Mouse (Mus musculus) urinary bladder, adult 2 months (tissue): ENCODE measurements around the gene Myo18a. TPM values are rescaled to one million over a fixed set of nuclear protein-coding genes. Genes with fewer than 3 reads are reported as not detected.

Experiments used
- DNase-seq: peaks from one replicate; pipeline ENCODE4 v3.0.0; 2022; ENCODE audit warnings: low spot score
- polyA plus RNA-seq: library from polyadenylated mRNA; depleted of rRNA; stranded (reverse); fragments of >200 nt; gene quantifications from 2 replicates; pipeline ENCODE4 v1.2.3, GENCODE M21; 2012

Myo18a gene
- polyA plus RNA-seq, 1 experiment = 24.1 TPM

DNA sequence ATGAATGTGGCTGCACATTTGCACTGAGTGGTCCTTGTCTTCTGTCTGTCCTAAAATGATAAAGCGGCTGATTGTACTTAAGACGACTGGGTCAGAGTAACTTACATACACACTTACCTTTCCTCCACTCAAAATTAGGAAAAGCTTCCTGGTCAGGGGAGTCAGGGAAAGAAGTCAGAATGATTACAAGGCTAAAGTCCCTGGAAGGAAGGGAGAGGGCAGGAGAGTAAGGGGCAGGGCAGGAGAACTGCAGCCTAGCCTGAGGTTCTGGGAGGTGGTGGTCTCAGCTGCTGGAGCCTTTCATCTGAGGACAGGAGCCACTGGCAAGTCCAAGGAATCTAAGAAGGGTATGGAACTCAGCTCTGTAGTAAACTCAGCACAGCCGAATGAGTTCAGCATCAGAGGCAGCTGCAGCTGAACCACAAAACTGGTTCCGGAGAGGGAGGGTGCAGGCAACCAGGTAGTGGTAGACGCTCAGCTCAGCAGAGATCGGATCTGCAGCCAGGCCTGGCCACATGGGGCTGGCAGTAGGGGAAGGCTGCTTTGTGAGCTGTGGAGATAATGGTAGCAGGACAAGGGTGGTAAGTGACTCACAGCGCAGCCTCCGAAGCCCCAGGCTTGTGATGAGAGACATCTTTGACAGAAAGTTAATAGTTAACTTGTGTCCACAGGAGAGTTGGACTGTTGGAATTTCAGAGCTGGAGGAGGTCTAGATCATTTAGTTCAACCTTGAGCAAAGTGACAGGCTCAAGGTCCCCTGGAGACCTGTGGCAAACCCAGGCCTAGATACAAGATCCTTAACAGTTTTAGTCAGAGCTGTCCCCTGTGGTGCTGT lies 9.1 kb downstream of the Myo18a start:
- DNase-seq = no peak

DNA sequence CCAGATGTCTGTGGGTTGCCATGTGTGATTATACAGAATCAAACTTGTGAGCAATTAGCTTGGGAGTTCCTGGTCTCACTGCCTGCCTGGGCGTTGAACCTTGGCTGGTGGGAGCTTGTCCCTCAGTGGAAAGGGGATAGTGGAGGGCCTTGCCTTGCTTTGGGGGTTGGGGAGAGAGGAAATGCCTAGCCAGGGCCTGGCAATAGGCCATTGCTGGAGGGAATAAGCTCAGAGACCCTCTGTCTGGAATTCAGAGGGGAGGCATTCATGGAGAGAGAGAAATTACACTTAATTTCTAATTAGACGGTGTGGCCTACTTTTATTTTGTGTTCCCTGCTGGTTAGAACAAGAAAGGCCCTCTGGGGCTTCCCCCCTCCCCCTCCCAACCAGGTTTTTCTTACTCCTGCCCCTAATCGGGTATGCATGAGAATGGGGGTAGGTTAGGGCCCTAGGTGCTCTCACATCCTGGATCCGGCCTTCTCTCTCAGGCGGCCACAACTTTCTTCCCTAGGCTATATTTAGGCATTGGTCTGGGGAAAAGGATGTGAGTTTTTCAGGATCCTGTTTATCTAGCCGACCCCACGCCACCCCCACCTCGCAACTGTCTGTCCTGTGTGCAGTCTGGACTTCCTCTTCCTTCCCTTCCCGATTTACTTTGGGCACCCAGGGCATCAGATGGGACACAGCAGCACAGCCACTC lies 12.8 kb downstream of the Myo18a start:
- no peak for DNase-seq

GRCm38 (mm10) chr11:77777436-77777835 lies 14.4 kb downstream of the Myo18a start:
- DNase-seq = no peak

DNA sequence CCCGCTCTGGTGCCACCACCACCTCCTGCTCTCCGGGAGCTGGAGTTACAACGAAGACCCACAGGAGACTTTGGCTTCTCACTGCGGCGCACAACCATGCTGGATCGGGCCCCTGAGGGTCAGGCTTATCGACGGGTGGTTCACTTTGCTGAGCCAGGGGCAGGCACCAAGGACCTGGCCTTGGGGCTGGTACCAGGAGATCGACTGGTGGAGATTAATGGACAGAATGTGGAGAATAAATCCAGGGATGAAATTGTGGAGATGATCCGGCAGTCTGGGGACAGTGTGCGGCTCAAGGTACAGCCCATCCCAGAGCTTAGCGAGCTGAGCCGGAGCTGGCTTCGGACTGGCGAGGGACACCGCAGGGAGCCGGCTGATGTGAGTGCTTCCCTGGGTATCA lies 14.9 kb downstream of the Myo18a start:
- no peak for DNase-seq

GRCm38 (mm10) chr11:77779240-77779639 lies 16.2 kb downstream of the Myo18a start:
- DNase-seq = no peak

- no peak for DNase-seq
Measured at GRCm38 (mm10) chr11:77781088-77781487, 18.0 kb downstream of the Myo18a start.

- DNase-seq = no peak
Measured at GRCm38 (mm10) chr11:77782104-77782815, 19.2 kb downstream of the Myo18a start.

DNA sequence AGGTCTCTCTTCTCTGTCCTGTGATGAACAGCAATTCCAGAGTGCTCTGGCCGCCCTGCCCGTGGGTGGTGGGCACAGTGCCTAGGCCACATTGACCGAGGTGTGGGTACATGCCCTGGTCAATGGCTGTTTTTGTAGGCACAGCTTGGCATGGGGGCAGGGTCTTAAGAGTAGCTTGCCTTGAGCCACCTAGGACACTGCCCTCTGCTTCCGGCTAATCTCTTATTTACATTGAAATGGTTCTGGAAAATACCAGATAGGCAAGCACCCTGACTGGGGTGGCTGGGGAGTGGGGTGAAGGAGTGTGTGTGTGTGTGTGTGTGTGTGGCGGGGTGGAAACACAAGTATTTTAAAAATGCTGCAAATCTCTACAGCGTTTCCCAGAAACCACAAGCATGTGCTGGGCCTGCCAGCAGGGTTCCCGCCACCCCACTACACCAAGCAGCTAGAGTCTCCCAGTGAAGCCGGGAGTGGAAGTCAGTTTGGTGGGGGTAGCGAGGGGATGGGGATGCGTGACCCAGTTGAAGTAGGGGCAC lies 20.2 kb downstream of the Myo18a start:
- no peak for DNase-seq

DNA sequence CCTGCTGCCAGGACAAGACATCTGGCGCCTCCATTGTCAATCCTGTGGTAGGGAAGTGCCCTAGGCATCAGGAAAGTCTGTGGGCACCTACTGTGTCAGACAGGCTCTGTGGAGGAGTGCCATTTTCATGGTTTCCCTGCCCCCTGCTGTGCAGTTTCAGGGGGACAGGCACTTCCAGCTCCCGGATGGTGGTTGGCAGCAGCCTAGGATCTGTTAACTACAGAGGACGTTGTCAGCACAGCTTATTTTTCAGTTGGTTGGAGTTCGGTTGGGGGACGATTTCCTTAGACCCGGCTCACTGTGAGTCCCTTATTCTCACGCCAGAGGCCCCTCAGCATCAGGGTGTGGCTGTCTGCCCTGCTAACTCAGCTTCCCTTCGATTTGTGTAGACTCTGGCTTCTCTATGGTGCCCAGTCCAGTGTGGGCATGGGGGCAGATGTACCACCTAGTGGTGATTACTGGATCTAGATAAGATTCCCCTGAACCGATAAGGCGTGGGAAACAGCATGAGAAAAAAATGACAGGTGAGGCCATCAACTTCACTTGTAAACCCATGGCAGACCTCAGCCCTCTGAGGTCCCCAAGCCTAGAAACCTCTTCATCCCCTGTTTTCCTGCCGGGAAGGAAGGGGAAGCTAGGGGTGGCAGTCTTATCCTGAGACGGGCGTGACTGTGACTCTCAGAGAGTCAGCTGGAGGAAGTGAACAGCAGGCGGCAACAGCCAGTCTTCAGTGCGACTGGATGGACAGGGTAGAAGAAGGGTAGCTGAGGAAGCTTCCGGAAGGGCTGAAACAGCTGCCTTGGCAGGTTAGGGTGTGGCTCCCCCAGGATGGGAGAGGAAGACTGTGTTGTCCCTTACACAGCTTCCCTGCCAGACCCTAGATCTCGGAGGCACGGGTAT lies 21.0 kb downstream of the Myo18a start:
- DNase-seq = no peak

GRCm38 (mm10) chr11:77784894-77785293 lies 21.8 kb downstream of the Myo18a start:
- DNase-seq = no peak

DNA sequence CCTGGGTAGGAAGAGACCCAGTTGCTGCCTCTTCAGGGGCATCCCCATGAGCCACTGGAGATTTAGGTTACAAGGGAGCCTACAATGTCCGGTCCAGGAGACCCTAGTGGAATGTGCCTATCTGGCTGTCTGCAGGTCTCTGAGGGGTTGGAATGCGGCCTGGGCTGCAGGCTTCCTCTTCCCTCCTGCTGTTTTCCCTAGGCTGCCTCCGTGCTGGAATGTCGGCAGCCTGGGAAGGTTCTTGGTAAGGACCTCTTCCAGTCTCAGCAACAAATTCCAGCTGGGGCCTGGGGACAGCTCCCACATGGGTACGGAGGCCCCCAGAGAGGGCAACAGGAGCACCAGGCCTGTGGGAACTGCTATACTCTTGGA lies 22.3 kb downstream of the Myo18a start:
- DNase-seq = no peak

- no peak for DNase-seq
Measured at GRCm38 (mm10) chr11:77785768-77786561, 22.9 kb downstream of the Myo18a start.

DNA sequence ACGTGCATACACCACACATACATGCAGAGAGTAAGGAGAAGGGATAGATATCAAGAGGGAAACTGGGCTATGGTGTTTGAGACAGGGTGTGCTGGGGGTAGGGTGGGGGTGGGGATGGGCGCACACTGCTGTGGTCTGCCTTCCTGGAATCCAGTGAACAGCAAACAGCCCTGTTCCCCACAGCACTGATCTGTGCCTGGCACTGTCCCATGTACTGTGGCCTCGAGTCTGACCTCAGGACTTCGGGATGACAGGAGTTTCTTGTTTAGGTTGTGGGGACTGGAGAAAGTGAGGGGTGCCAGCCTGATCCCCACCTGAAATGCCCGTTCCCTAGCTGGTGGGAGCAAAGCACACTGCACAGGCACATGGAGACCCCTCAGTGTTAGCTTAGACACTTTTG lies 24.7 kb downstream of the Myo18a start, which contains the start of gene Gm10277:
TSS of gene Gm10277 (minus strand) at position 41 of the 400 bp plus-strand sequence.
- DNase-seq = no peak

- DNase-seq = no peak
Measured at GRCm38 (mm10) chr11:77789512-77789911, 26.5 kb downstream of the Myo18a start.

GRCm38 (mm10) chr11:77790286-77790685 lies 27.2 kb downstream of the Myo18a start:
- no peak for DNase-seq

DNA sequence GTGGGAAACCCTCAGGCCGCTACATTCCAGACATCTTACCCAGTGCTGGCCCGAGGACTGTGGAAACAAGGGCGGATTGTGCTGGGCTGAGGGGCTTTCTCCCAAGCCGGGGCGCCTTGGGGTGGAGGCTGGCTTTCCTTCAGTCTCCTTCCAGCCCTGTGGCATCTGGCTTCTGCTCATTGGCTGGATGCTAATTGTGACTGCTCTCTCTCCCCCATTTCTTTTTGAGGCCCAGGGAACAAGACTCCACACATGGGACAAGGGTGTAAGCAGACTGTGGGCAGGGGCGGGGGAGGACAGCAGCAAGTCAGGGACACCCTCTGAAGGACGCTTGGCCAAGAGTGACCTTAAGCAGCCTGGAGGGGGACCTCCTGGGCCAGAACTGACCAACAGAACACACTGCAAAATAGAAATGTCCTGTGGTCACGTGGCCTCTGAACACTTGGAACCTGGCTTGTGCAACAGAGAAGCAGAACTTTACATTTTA lies 28.2 kb downstream of the Myo18a start:
- DNase-seq = no peak

GRCm38 (mm10) chr11:77791752-77792565 lies 28.9 kb downstream of the Myo18a start:
- DNase-seq = no peak

DNA sequence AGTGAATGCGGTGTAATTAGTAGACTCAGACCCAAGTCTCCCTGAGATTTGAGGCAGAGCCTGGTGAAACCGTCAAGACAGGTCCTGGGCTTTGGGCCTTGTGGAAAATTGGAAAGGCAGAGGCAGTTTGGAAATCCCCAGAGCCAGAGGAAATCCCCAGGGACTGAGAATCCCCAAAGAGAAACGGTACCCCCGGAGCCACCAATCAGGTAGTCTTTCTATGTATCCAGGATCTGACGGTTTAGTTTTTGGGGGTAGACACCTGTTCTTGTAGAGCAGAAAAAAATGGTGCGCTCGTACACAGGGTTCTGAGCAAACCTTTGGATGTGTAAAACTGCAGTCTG lies 29.5 kb downstream of the Myo18a start:
- DNase-seq = no peak

GRCm38 (mm10) chr11:77793238-77793930 lies 30.3 kb downstream of the Myo18a start:
- peak; percentile 89 for DNase-seq
